Mouse (Mus musculus) heart, embryonic 13.5 days (tissue): ENCODE data around the gene Gmpr2. TPM values are rescaled to one million over a fixed set of nuclear protein-coding genes. Genes with fewer than 3 reads are reported as not detected.

Source experiments
- polyA plus RNA-seq: library from polyadenylated mRNA; unstranded; fragments of >200 nt; fragmentation: Nextera tagmentation; extraction: Ambion mirVana; gene quantifications from 2 replicates; pipeline ENCODE4 v1.2.1, GENCODE M21; 2015

Gmpr2 gene
- polyA plus RNA-seq, 1 experiment from 2014 or later, result 39.3 TPM

Other genes with a start within 250 kb of the Gmpr2 start
- 64.7 and 68.9 TPM in 2 replicates for gene Dhrs4, start 193.2 kb upstream of the Gmpr2 start, polyA plus RNA-seq
- gene Carmil3, start 181.3 kb upstream of the Gmpr2 start, polyA plus RNA-seq, result 1.9 TPM in 2 replicates
- 0.43 and 0.47 TPM in 2 replicates for gene Cpne6, start 161.5 kb upstream of the Gmpr2 start, polyA plus RNA-seq
- not detected in 2 replicates for gene Nrl, start 147.0 kb upstream of the Gmpr2 start, polyA plus RNA-seq
- 40.9 and 43.9 TPM in 2 replicates for gene Pck2, start 131.7 kb upstream of the Gmpr2 start, polyA plus RNA-seq
- 60.0 and 66.2 TPM in 2 replicates for gene Dcaf11, start 111.9 kb upstream of the Gmpr2 start, polyA plus RNA-seq
- gene A730061H03Rik, start 111.5 kb upstream of the Gmpr2 start, polyA plus RNA-seq, result 0.56 and 1.3 TPM in 2 replicates
- gene Fitm1, start 96.3 kb upstream of the Gmpr2 start, polyA plus RNA-seq, result 100 and 109 TPM in 2 replicates
- gene Psme1, start 93.8 kb upstream of the Gmpr2 start, polyA plus RNA-seq, result 212 and 219 TPM in 2 replicates
- gene Emc9, start 86.6 kb upstream of the Gmpr2 start, polyA plus RNA-seq, result 14.8 and 19.1 TPM in 2 replicates
- 191 and 205 TPM in 2 replicates for gene Psme2, start 80.8 kb upstream of the Gmpr2 start, polyA plus RNA-seq
- gene Rnf31, start 80.2 kb upstream of the Gmpr2 start, polyA plus RNA-seq, result 12.5 and 15.2 TPM in 2 replicates
- gene Irf9, start 68.4 kb upstream of the Gmpr2 start, polyA plus RNA-seq, result 9.7 and 10.1 TPM in 2 replicates
- 13.4 and 15.1 TPM in 2 replicates for gene Rec8, start 53.9 kb upstream of the Gmpr2 start, polyA plus RNA-seq
- gene Ipo4, start 36.0 kb upstream of the Gmpr2 start, polyA plus RNA-seq, result 64.8 and 67.1 TPM in 2 replicates
- gene Gm49378, start 34.0 kb upstream of the Gmpr2 start, polyA plus RNA-seq, result 1.4 and 1.6 TPM in 2 replicates
- gene Tm9sf1, start 28.1 kb upstream of the Gmpr2 start, polyA plus RNA-seq, result 77.8 and 81.5 TPM in 2 replicates
- 0.43 and 0.53 TPM in 2 replicates for gene Tssk4, start 21.8 kb upstream of the Gmpr2 start, polyA plus RNA-seq
- 74.3 and 83.3 TPM in 2 replicates for gene Mdp1, start 11.4 kb upstream of the Gmpr2 start, polyA plus RNA-seq
- gene Nedd8, start 183 bp downstream of the Gmpr2 start, polyA plus RNA-seq, result 471 and 507 TPM in 2 replicates
- gene Tinf2, start 9.9 kb downstream of the Gmpr2 start, polyA plus RNA-seq, result 30.9 and 32.1 TPM in 2 replicates
- 0.23 and 0.25 TPM in 2 replicates for gene Tgm1, start 42.0 kb downstream of the Gmpr2 start, polyA plus RNA-seq
- gene Rabggta, start 50.3 kb downstream of the Gmpr2 start, polyA plus RNA-seq, result 22.8 and 23.4 TPM in 2 replicates
- 54.8 and 66.9 TPM in 2 replicates for gene Dhrs1, start 73.7 kb downstream of the Gmpr2 start, polyA plus RNA-seq
- gene Nop9, start 73.8 kb downstream of the Gmpr2 start, polyA plus RNA-seq, result 22.8 and 23.9 TPM in 2 replicates
- 1.2 and 2.1 TPM in 2 replicates for gene Cideb, start 86.5 kb downstream of the Gmpr2 start, polyA plus RNA-seq
- 0.25 and 0.27 TPM in 2 replicates for gene Ltb4r2, start 89.5 kb downstream of the Gmpr2 start, polyA plus RNA-seq
- gene Ltb4r1, start 94.0 kb downstream of the Gmpr2 start, polyA plus RNA-seq, result 0.48 and 0.71 TPM in 2 replicates
- gene Adcy4, start 112.2 kb downstream of the Gmpr2 start, polyA plus RNA-seq, result 17.7 TPM in 2 replicates
- 18.8 and 20.6 TPM in 2 replicates for gene Ripk3, start 116.9 kb downstream of the Gmpr2 start, polyA plus RNA-seq
- gene Nfatc4, start 151.2 kb downstream of the Gmpr2 start, polyA plus RNA-seq, result 12.5 and 14.0 TPM in 2 replicates
- gene Nynrin, start 182.1 kb downstream of the Gmpr2 start, polyA plus RNA-seq, result 16.5 and 18.2 TPM in 2 replicates
- 0.27 and 0.31 TPM in 2 replicates for gene Cbln3, start 212.5 kb downstream of the Gmpr2 start, polyA plus RNA-seq
- gene Khnyn, start 213.0 kb downstream of the Gmpr2 start, polyA plus RNA-seq, result 9.5 and 9.8 TPM in 2 replicates
- gene Sdr39u1, start 228.4 kb downstream of the Gmpr2 start, polyA plus RNA-seq, result 48.2 and 51.6 TPM in 2 replicates